Mouse (Mus musculus) subcutaneous adipose tissue, adult 2 months (tissue): ENCODE results near the gene Fktn. TPM values are rescaled to one million over a fixed set of nuclear protein-coding genes. Genes with fewer than 3 reads are reported as not detected.

Source experiments
- polyA plus RNA-seq: library from polyadenylated mRNA; depleted of rRNA; stranded (reverse); fragments of >200 nt; gene quantifications from 2 replicates; pipeline ENCODE4 v1.2.3, GENCODE M21; 2012; ENCODE audit warnings: low replicate concordance; rRNA removed

The Fktn gene
- polyA plus RNA-seq, result 6.8 and 8.2 TPM in 2 replicates

DNA sequence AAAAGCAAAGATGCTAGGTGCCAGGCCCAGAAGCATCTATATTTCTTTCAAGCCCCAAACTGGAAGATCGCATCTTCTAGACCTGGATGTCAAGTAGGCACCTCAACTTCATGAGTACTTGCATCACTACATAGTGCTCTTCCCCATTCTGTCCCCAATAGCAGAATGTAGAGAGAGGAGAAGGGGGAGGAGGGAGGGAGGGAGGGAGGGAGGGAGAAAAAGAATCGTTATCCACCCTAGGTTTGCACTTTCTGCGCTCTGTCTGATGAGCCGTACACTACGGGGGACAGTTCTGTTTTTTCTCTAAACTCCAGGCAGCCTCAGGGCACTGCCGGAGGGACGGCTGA is at the start of gene Fktn:
Gene Fktn (plus strand): TSS at position 295 of the 347 bp plus-strand sequence.

DNA sequence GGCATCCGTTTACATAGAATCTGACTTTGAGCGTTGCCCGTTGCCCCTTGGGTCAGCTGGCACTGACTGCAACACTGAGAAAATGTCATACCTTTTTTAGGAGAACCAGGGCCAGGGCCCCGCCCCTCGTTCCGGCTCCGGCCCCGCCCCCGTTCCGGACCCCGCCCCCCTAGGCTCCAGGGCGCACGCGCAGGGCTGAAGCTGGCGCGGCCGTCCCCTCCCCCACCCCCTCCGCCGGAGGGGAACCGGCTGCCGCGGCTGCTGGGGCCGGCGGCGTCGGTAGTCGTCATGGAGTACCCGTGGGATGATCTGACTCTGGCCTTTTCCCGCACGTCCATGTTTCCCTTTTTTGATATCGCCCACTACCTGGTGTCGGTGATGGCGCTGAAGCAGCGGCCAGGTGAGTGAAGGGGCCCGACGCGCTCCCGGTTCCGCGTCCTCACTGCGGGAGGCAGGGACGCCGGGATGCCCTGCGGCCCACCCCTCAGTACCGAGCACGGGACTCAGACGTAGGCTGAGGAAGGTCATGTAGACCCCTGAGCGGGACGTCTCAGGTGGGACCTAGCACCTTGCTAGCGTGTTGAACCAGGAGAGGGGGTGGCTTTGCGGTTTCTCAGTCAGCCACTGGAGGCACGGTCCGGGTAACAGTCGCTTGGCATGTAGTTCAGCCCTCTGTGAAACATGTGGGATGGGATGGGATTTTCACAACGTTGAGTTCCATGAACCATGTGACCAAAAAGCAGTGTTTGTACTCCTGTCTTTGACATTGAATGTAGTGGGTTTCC is 112.2 kb downstream of the Fktn start, which contains the start of gene Tmem38b:
Gene Tmem38b (plus strand): TSS at position 225 of the 785 bp plus-strand sequence.

Other genes starting within 250 kb of the Fktn start
- 1.2 and 2.1 TPM in 2 replicates for gene Fsd1l, start 82.5 kb upstream of the Fktn start, polyA plus RNA-seq
- 0.06 and 0.15 TPM in 2 replicates for gene Tal2, start 65.7 kb downstream of the Fktn start, polyA plus RNA-seq
- 7.7 and 10.6 TPM in 2 replicates for gene Tmem38b, start 112.0 kb downstream of the Fktn start, polyA plus RNA-seq